Mouse (Mus musculus) liver, embryonic 14.5 days (tissue): ENCODE data around the gene Man1c1.

Source experiments
- CTCF ChIP-seq: IDR thresholded peaks from 2 replicates; pipeline ENCODE4 v1.5.1; 2016; ENCODE audit warnings: antibody characterized with exemption, low read depth, control low read depth
- EP300 ChIP-seq: IDR thresholded peaks from 2 replicates; pipeline ENCODE4 v1.6.1; 2016; ENCODE audit warnings: antibody characterized with exemption, low read depth

- TF ChIP-seq CTCF, result no peak
- TF ChIP-seq EP300, result no peak
Observed at GRCm38 (mm10) chr4:134517719-134518118, 186.4 kb downstream of the Man1c1 start.
